11 mouse cellular contexts compared by ENCODE assay signal in the genomic region with DNA sequence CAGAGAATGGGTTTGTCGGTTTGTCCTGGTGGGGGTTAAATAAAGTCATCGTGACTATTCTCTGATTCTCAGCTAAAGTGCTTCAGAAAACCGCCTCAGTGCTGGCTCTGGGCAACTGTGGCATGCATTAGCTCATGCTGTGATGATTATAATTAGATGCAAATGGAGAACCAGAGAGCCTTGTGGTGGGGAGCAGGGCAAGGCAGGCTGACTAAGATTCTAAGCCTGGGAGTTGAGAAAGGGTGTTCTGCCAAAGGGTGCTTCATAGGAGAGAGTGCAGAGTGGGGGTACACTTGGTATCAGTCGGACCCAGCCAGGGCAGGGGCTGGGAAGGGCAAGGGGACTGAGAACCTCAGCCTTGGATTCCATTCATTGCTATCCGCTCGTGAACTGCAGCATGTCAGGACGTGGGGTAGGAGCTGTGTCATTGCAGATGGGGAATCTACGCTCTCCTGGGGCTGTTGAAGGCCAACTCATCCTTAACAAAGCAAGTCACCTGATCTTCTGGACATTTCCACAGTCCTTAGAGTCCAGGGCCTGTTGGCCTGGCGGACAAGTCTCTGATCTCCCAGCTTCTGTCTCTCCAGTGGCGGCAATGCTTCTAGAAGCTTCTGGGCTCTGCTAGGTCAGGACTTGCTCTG. TPM values are rescaled to one million over a fixed set of nuclear protein-coding genes. Genes with fewer than 3 reads are reported as not detected.
DNase-seq lines count a peak whose midpoint lies in the region; ATAC-seq lines count a peak whose summit lies in the region.
"Had no signal": no experiment of that assay in that cellular context is flagged by ENCODE, and none has a peak within 500 bp of the region (broad histone marks: within the 10 kb centered on the region; RNA-seq: fewer than 3 reads in every experiment).

No protein-coding gene starts in this region.

- no peaks in the 10 kb centered on the region for H3K9me3 ChIP-seq in forebrain, embryonic 10.5 days
- H3K9me3 ChIP-seq in forebrain, embryonic 11.5 days (ENCODE audit: control insufficient read depth, low read length), result no peaks in the 10 kb centered on the region
- no peaks in the 10 kb centered on the region for H3K9me3 ChIP-seq in liver, embryonic 15.5 days (replicated peaks)
- no peaks in the 10 kb centered on the region for H3K9me3 ChIP-seq in liver, embryonic 11.5 days (ENCODE audit: control insufficient read depth, low read length)
- H3K9me3 ChIP-seq in midbrain, embryonic 16.5 days (replicated peaks; ENCODE audit: control insufficient read depth, low read length, poor library complexity, severe bottlenecking), result no peaks in the 10 kb centered on the region

- H3K9ac ChIP-seq in forebrain, embryonic 11.5 days (ENCODE audit: low read length), result no peak overlapping the region
- H3K9ac ChIP-seq in liver, embryonic 15.5 days, result no peak overlapping the region
- no peak overlapping the region for H3K9ac ChIP-seq in liver, embryonic 11.5 days (ENCODE audit: low read depth, low read length)
- H3K9ac ChIP-seq in midbrain, embryonic 16.5 days (ENCODE audit: low read depth, low read length), result no peak overlapping the region

- H3K27me3 ChIP-seq in forebrain, embryonic 10.5 days (ENCODE audit: poor library complexity, severe bottlenecking), result no peaks in the 10 kb centered on the region
- no peaks in the 10 kb centered on the region for H3K27me3 ChIP-seq in forebrain, embryonic 11.5 days (ENCODE audit: control insufficient read depth, insufficient read depth, low read length)
- no peaks in the 10 kb centered on the region for H3K27me3 ChIP-seq in liver, embryonic 15.5 days
- H3K27me3 ChIP-seq in liver, embryonic 11.5 days (replicated peaks; ENCODE audit: control insufficient read depth, insufficient read depth, low read length), result no peaks in the 10 kb centered on the region
- no peaks in the 10 kb centered on the region for H3K27me3 ChIP-seq in midbrain, embryonic 16.5 days (ENCODE audit: control insufficient read depth, insufficient read depth, low read depth, low read length)

- ATAC-seq in forebrain, embryonic 11.5 days (replicated peaks; ENCODE audit: low FRiP score), result no peak
- ATAC-seq in liver, embryonic 15.5 days (ENCODE audit: insufficient read depth), result no peak
- ATAC-seq in liver, embryonic 11.5 days (replicated peaks; ENCODE audit: low FRiP score), result no peak
- no peak for ATAC-seq in midbrain, embryonic 16.5 days

- H3K27ac ChIP-seq in forebrain, embryonic 10.5 days, result 0 out of 2 replicates have a peak overlapping the region, but pooled peaks have one; percentile 21
- H3K27ac ChIP-seq in forebrain, embryonic 11.5 days (ENCODE audit: low read depth, low read length), result no peak overlapping the region
- H3K27ac ChIP-seq in liver, embryonic 15.5 days (replicated peaks), result 0 out of 2 replicates have a peak overlapping the region, but pooled peaks have one; percentile 10
- H3K27ac ChIP-seq in liver, embryonic 11.5 days (ENCODE audit: low read depth, low read length), result no peak overlapping the region
- H3K27ac ChIP-seq in midbrain, embryonic 16.5 days (ENCODE audit: low read length), result 0 out of 2 replicates have a peak overlapping the region, but pooled peaks have one; percentile 44

- peaks cover 9% of the 10 kb centered on the region; the same call in 1 of the 2 replicates for H3K36me3 ChIP-seq in forebrain, embryonic 10.5 days (replicated peaks)
- H3K36me3 ChIP-seq in forebrain, embryonic 11.5 days (ENCODE audit: control insufficient read depth, insufficient read depth, low read length), result no peaks in the 10 kb centered on the region
- no peaks in the 10 kb centered on the region for H3K36me3 ChIP-seq in liver, embryonic 15.5 days (replicated peaks)
- H3K36me3 ChIP-seq in liver, embryonic 11.5 days (ENCODE audit: control insufficient read depth, insufficient read depth, low read length), result no peaks in the 10 kb centered on the region
- H3K36me3 ChIP-seq in midbrain, embryonic 16.5 days (ENCODE audit: control insufficient read depth, insufficient read depth, low read length), result no peaks in the 10 kb centered on the region

- WGBS in forebrain, embryonic 10.5 days, result 56% methylated on average over 10 of the region's 10 CpGs
- 54% methylated on average over 10 of the region's 10 CpGs for WGBS in forebrain, embryonic 11.5 days
- WGBS in liver, embryonic 15.5 days (ENCODE audit: insufficient replicate concordance), result 63% methylated on average over 10 of the region's 10 CpGs
- 63% methylated on average over 10 of the region's 10 CpGs for WGBS in liver, embryonic 11.5 days
- WGBS in midbrain, embryonic 16.5 days, result 46% methylated on average over 10 of the region's 10 CpGs

- DNase-seq in forebrain, embryonic 10.5 days (ENCODE audit: extremely low spot score, low spot score), result no peak
- DNase-seq in forebrain, embryonic 11.5 days (ENCODE audit: low spot score), result no peak
- no peak for DNase-seq in liver, embryonic 11.5 days (ENCODE audit: low spot score)
- DNase-seq in fibroblast of lung, adult 2 months (ENCODE audit: low read depth), result peak; percentile 77
- no peak for DNase-seq in cerebellum, adult 11-12 months
- no peak for DNase-seq in spleen, postnatal 4 days (ENCODE audit: low spot score in 2 of 2)
- DNase-seq: adrenal gland, postnatal 25 days; spleen, adult 18-20 months had no signal

- peaks cover 34% of the 10 kb centered on the region for H3K4me1 ChIP-seq in forebrain, embryonic 10.5 days
- peaks cover 13% of the 10 kb centered on the region; the same call in 1 of the 2 replicates for H3K4me1 ChIP-seq in forebrain, embryonic 11.5 days (replicated peaks; ENCODE audit: control insufficient read depth, insufficient read depth, low read length)
- H3K4me1 ChIP-seq in liver, embryonic 15.5 days (replicated peaks), result peaks cover 67% of the 10 kb centered on the region
- peaks cover 39% of the 10 kb centered on the region for H3K4me1 ChIP-seq in liver, embryonic 11.5 days (replicated peaks; ENCODE audit: control insufficient read depth, insufficient read depth, low read length)
- H3K4me1 ChIP-seq in midbrain, embryonic 16.5 days (ENCODE audit: control insufficient read depth, insufficient read depth, low read length), result peaks cover 17% of the 10 kb centered on the region

- H3K4me2 ChIP-seq in forebrain, embryonic 11.5 days (ENCODE audit: low read depth, low read length, severe bottlenecking), result no peak overlapping the region
- no peak overlapping the region for H3K4me2 ChIP-seq in liver, embryonic 15.5 days
- H3K4me2 ChIP-seq in liver, embryonic 11.5 days, result no peak overlapping the region
- no peak overlapping the region for H3K4me2 ChIP-seq in midbrain, embryonic 16.5 days (ENCODE audit: low read length)

- H3K4me3 ChIP-seq in forebrain, embryonic 10.5 days, result no peak overlapping the region
- no peak overlapping the region for H3K4me3 ChIP-seq in forebrain, embryonic 11.5 days (ENCODE audit: low read depth, low read length)
- H3K4me3 ChIP-seq in liver, embryonic 15.5 days (replicated peaks), result no peak overlapping the region
- H3K4me3 ChIP-seq in liver, embryonic 11.5 days (ENCODE audit: low read depth, low read length), result no peak overlapping the region
- no peak overlapping the region for H3K4me3 ChIP-seq in midbrain, embryonic 16.5 days (ENCODE audit: low read depth, low read length)
- H3K4me3 ChIP-seq: erythroblast, embryonic 14.5 days had no signal

RNA-seq across cellular contexts. Expression of a gene that starts 20.7 kb away (rescaled TPM):
- polyA plus RNA-seq in forebrain, embryonic 10.5 days (2016; fragmentation: Nextera tagmentation; extraction: Ambion mirVana), result 22.8 and 25.3 TPM in 2 replicates
- 13.8 and 15.4 TPM in 2 replicates for polyA plus RNA-seq in forebrain, embryonic 11.5 days (2014; fragmentation: Nextera tagmentation; extraction: Ambion mirVana)
- 8.5 and 11.6 TPM in 2 replicates for polyA plus RNA-seq in liver, embryonic 15.5 days (2015; fragmentation: Nextera tagmentation; extraction: Ambion mirVana)
- polyA plus RNA-seq in liver, embryonic 11.5 days (2014; fragmentation: Nextera tagmentation; extraction: Ambion mirVana), result 11.1 and 11.9 TPM in 2 replicates
- 25.3 and 27.4 TPM in 2 replicates for polyA plus RNA-seq in midbrain, embryonic 16.5 days (2015; fragmentation: Nextera tagmentation; extraction: Ambion mirVana)

RNA-seq across cellular contexts. Expression of a gene that starts 49.6 kb away (rescaled TPM):
- 18.7 and 20.8 TPM in 2 replicates for polyA plus RNA-seq in forebrain, embryonic 10.5 days (2016; fragmentation: Nextera tagmentation; extraction: Ambion mirVana)
- polyA plus RNA-seq in forebrain, embryonic 11.5 days (2014; fragmentation: Nextera tagmentation; extraction: Ambion mirVana), result 44.0 and 44.6 TPM in 2 replicates
- polyA plus RNA-seq in liver, embryonic 15.5 days (2015; fragmentation: Nextera tagmentation; extraction: Ambion mirVana), result 2.4 and 2.5 TPM in 2 replicates
- polyA plus RNA-seq in liver, embryonic 11.5 days (2014; fragmentation: Nextera tagmentation; extraction: Ambion mirVana), result 11.8 and 12.0 TPM in 2 replicates
- polyA plus RNA-seq in midbrain, embryonic 16.5 days (2015; fragmentation: Nextera tagmentation; extraction: Ambion mirVana), result 340 and 389 TPM in 2 replicates

Comparison
In these comparisons a context has a peak if more than half of its experiments do, and no peak if none do; other contexts are left out.
1. H3K27ac ChIP-seq: peak in forebrain, embryonic 10.5 days (single experiment), liver, embryonic 15.5 days (single experiment) and midbrain, embryonic 16.5 days (single experiment); none in forebrain, embryonic 11.5 days (single experiment) and liver, embryonic 11.5 days (single experiment).